Mouse (Mus musculus): ENCODE measurements around the gene Ecpas.

Gene Ecpas

DNA sequence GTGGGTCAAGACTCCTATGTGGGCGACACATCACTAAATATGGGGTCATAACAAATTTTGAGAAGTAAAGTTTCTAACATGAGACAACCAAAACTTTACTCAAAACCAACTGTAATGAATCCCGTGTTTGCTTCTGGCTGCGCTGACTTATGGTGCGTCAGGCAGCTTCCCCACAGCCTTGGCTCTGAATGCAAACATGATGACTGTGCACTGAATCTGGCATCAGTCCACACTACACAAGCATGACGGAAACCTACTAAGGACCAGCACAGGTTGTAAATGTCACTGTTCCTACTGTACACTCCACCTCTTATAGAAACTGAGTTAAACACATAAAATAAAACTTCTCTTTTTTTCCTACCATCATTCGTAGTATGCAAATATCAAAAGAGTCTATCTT is 45.3 kb downstream of the Ecpas start:
- POLR2A ChIA-PET = no interaction called here
- CTCF ChIA-PET = no interaction called here

DNA sequence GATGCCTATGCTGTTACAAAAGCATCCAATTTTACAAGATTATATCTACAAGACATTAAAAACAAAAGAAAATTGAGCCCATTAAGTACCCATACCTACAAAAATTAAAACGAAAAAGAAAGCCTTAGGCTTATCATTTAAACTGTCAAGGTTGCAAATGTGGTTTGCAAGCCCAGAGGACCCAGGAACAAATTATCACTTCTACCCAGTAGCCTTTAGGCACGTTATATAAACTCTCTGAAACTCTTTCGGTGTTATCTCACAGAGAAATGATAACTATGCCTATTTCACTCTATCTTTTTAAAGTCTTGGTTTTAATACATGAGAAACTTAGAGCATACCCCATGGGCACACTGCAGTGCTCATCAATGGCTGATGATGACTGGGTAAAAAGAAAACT is 79.6 kb downstream of the Ecpas start:
- ChIA-PET POLR2A (no interaction called here), CTCF (no interaction called here)

DNA sequence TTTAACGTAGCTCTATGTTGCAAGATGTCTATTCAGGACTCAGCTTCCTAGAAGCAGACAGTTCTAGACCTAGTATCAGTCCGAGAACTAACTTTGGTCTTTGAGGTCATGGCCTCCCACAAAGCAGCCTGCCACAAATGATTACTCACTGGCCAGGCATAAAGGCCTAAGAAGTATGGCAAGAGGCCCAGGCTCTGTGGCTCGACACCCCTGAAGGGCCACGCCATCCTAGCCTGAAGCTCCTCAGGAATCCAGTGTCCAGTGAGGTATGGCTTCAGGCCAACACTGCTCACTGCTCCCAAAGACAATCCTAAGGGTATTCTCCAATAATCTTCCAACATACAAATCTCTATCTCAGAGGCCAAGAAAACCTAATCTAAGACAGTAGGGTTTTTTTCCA is 86.6 kb downstream of the Ecpas start:
- ChIA-PET CTCF (interaction anchor here in 1 of 4 experiments (0.8 kb wide), 1 partner anchor 11 kb away, joined by 3 read pairs; no protein-coding TSS in a partner anchor), POLR2A (no interaction called here)

DNA sequence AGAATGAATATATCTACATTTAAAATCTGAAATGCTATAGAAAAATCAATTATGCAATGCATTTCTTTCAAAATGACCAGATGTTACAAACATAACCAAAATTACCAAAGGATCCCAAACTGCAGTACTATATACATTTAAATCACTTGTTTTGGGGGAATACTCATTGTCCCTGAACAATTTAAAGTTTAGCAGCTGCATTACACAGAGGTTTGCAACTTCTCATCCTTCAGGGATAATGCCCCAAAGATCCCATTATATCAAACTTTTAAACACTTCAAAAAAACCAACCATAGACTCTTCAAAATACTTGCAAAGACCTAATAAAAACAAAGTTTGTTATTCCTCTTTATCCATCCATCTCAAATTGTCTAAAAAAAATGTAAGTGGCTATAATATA is 124.9 kb downstream of the Ecpas start, which contains the start of gene Olfr267:
TSS of gene Olfr267 (minus strand) at position 101 of the 400 bp plus-strand sequence.
- ChIA-PET CTCF (interaction anchor here in 1 of 4 experiments (0.9 kb wide), 1 partner anchor 9 kb away, joined by 3 read pairs; no protein-coding TSS in a partner anchor), POLR2A (no interaction called here)

DNA sequence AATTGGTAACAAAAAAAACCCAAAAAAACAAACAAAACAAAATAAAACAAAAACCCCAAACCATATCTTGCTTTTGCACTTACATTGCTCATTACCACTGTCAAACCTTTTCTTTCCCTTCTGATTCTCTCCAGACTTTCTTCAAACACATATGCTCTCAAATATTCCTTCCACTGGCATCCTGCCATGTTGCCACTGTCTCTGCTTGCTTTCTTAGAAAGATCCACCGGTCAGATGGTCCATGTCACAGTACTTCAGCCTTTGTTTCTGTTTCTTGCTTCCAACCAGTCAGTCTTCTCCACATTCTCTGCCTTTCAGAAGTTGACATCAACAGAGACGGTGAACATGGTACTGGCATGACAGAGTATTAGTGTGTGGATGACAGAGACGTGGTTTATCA is 125.9 kb downstream of the Ecpas start:
- CTCF ChIA-PET = no interaction called here
- POLR2A ChIA-PET = no interaction called here

DNA sequence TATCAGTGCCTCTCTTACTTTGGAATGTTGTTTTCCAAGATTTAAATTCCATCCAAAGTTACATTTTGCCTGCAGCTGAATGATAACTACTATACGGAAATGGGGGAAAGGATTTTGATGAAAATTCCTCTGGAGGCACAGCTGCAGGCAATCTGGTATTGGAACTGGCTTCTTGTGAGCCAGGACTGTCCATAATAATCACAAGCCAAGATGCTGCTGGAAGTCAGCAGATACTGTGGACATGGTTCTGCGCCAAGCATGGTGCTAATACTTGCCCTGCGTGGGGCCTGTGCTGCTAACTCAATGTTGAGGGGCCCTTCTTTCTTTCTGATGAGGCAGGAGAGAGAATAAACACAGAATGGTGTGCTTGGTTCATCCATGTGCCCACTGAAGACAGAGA is 149.1 kb downstream of the Ecpas start:
- ChIA-PET CTCF (no interaction called here), POLR2A (no interaction called here)

DNA sequence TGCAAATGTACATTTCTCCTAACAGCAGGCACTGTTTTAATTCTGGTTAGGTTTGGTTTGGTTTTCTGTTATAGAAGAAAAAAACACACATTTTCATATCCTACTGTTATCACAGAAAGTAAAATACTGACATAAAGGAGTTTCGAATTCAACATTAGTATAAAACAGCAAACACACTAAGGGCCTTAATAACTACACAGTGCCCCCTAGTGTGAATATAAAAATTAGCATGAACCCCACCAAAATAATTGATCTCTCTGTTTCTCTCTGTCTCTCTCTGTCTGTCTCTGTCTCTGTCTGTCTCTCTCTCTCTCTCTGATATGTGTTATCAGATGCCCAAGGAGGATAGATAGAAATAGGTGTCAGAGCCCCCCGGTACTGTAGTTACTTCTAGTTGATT is 163.0 kb downstream of the Ecpas start:
- CTCF ChIA-PET = no interaction called here
- POLR2A ChIA-PET = interaction anchor here in 1 of 4 experiments (0.6 to 1.3 kb wide), 2 partner anchors 35 to 102 kb away, joined by 3 to 8 read pairs; no protein-coding TSS in a partner anchor

DNA sequence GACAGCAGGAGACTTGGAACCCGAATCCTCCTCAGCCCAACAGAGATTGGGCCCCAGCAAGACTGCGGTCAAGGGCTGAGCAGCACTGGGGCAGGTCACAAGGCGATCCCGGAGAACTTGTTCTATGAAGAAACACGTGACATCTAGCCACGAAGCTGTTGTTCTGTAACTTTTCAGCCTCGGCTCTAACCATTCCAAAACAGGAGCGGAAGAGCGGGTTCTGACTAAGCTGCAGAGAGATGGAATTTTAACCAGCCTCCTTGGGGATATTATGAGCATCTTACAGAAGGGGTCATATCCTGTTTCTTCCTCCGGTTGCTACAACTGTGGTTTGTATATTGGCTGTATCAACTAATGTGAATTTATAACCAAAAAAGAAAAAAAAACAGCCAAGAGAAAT is 163.4 kb downstream of the Ecpas start:
- ChIA-PET CTCF (interaction anchor here in 1 of 4 experiments (0.6 kb wide), 1 partner anchor 52 kb away, joined by 6 read pairs; no protein-coding TSS in a partner anchor), POLR2A (interaction anchor here in 2 of 4 experiments (0.5 to 1.3 kb wide), 3 partner anchors 35 to 306 kb away, joined by 3 to 8 read pairs (median 3); no protein-coding TSS in a partner anchor)

Data from embryonic stem cell, embryonic (primary cell).